Mouse (Mus musculus) MEL (cell line): ENCODE measurements at regions not wholly inside any gene's neighbourhood (a gene's known extent, or its start where the extent isn't known, plus 50 kb on each side); places are given as distances from the start of the nearest gene placed in this dataset.

ENCODE experiments used
- DNase-seq: peaks from one replicate; pipeline ENCODE4 v3.0.0; 2011; ENCODE audit warnings: low read depth, low spot score
- H3K27ac ChIP-seq: 2 replicates; pipeline ENCODE4 v1.5.1; 2012; ENCODE audit warnings: low read depth, mild to moderate bottlenecking, control low read depth, low read length, moderate library complexity; ENCODE audit not compliant: control insufficient read depth
- H3K27me3 ChIP-seq, 2 experiments: fragments of 150-350 bp in 1 of 2; sonication (generic) in 1 of 2; 2 replicates each; pipeline ENCODE4 v1.6.1; 2012; ENCODE audit warnings: low read length in 2 of 2, mild to moderate bottlenecking in 2 of 2, improper control_type of control experiment in 1 of 2, moderate library complexity in 1 of 2; ENCODE audit not compliant: insufficient read depth in 2 of 2, control insufficient read depth in 1 of 2
- H3K36me3 ChIP-seq, 2 experiments: 2 replicates each; pipeline ENCODE4 v1.6.1; 2012 to 2014; ENCODE audit warnings: low read length in 2 of 2, improper control_type of control experiment in 1 of 2, inconsistent platforms in 1 of 2, mild to moderate bottlenecking in 1 of 2; ENCODE audit not compliant: insufficient read depth in 2 of 2, control insufficient read depth in 1 of 2
- H3K4me1 ChIP-seq, 2 experiments: fragments of 150-350 bp in 1 of 2; sonication (generic) in 1 of 2; 2 replicates each; pipeline ENCODE4 v1.6.1; 2012; ENCODE audit warnings: low read length in 2 of 2, improper control_type of control experiment in 1 of 2, mild to moderate bottlenecking in 1 of 2; ENCODE audit not compliant: insufficient read depth in 2 of 2, control insufficient read depth in 1 of 2
- H3K4me3 ChIP-seq, 2 experiments: fragments of 150-350 bp in 1 of 2; sonication (generic) in 1 of 2; 2 replicates each; pipeline ENCODE4 v1.5.1; 2012; ENCODE audit warnings: low read depth in 2 of 2, low read length in 2 of 2, mild to moderate bottlenecking in 2 of 2, moderate library complexity in 2 of 2, control low read depth in 1 of 2, improper control_type of control experiment in 1 of 2; ENCODE audit not compliant: control insufficient read depth in 1 of 2, insufficient read depth in 1 of 2
- H3K79me2 ChIP-seq: 2 replicates; pipeline ENCODE4 v1.6.1; 2012; ENCODE audit warnings: mild to moderate bottlenecking, low read length, moderate library complexity; ENCODE audit not compliant: control insufficient read depth, poor library complexity, insufficient read depth
- H3K9ac ChIP-seq: 2 replicates; pipeline ENCODE4 v1.6.1; 2012; ENCODE audit warnings: low read depth, mild to moderate bottlenecking, control low read depth, low read length, moderate library complexity; ENCODE audit not compliant: control insufficient read depth, poor library complexity, severe bottlenecking
- H3K9me3 ChIP-seq: fragments of 150-350 bp; sonication (generic); replicated peaks from 2 replicates; pipeline ENCODE4 v1.6.1; 2012; ENCODE audit warnings: mild to moderate bottlenecking, low read length, improper control_type of control experiment, moderate library complexity; ENCODE audit not compliant: insufficient read depth
- BHLHE40 ChIP-seq: IDR thresholded peaks from 2 replicates; pipeline ENCODE4 v1.6.1; 2012; ENCODE audit warnings: low read depth, mild to moderate bottlenecking, inconsistent platforms, low read length, improper control_type of control experiment, borderline replicate concordance
- CHD1 ChIP-seq: IDR thresholded peaks from 2 replicates; pipeline ENCODE4 v1.6.1; 2012; ENCODE audit warnings: low read depth, mild to moderate bottlenecking, inconsistent platforms, low read length, improper control_type of control experiment
- E2F4 ChIP-seq: IDR thresholded peaks from 2 replicates; pipeline ENCODE4 v1.6.1; 2011; ENCODE audit warnings: low read depth, low read length, improper control_type of control experiment, borderline replicate concordance
- GABPA ChIP-seq: IDR thresholded peaks from 2 replicates; pipeline ENCODE4 v1.6.1; 2012; ENCODE audit warnings: low read depth, mild to moderate bottlenecking, inconsistent platforms, low read length, improper control_type of control experiment, moderate library complexity
- MAFK ChIP-seq: IDR thresholded peaks from 2 replicates; pipeline ENCODE4 v1.6.1; 2011; ENCODE audit warnings: low read depth, mild to moderate bottlenecking, low read length, improper control_type of control experiment, borderline replicate concordance
- MEF2A ChIP-seq: IDR thresholded peaks from 2 replicates; pipeline ENCODE4 v1.6.1; 2014; ENCODE audit warnings: low read depth, mild to moderate bottlenecking, inconsistent platforms, low read length, improper control_type of control experiment; ENCODE audit not compliant: poor library complexity, insufficient replicate concordance, severe bottlenecking; ENCODE audit errors: extremely low read depth
- POLR2AphosphoS5 ChIP-seq: IDR thresholded peaks from 2 replicates; pipeline ENCODE4 v1.6.1; 2012; ENCODE audit warnings: low read depth, borderline replicate concordance, mild to moderate bottlenecking, inconsistent platforms, low read length, moderate library complexity, mixed read lengths
- RAD21 ChIP-seq: IDR thresholded peaks from 2 replicates; pipeline ENCODE4 v1.6.1; 2011; ENCODE audit warnings: mild to moderate bottlenecking, low read depth, low read length, improper control_type of control experiment
- SMC3 ChIP-seq: IDR thresholded peaks from 2 replicates; pipeline ENCODE4 v1.6.1; 2011; ENCODE audit warnings: low read depth, low read length, improper control_type of control experiment
- TBP ChIP-seq: IDR thresholded peaks from 2 replicates; pipeline ENCODE4 v1.8.0; 2011; ENCODE audit warnings: low read depth, low read length, improper control_type of control experiment
- USF2 ChIP-seq, 2 experiments: IDR thresholded peaks; 2 replicates each; pipeline ENCODE4 v1.6.1; 2011 to 2012; ENCODE audit warnings: improper control_type of control experiment in 2 of 2, low read length in 2 of 2, borderline replicate concordance in 1 of 2, inconsistent platforms in 1 of 2, low read depth in 1 of 2, mild to moderate bottlenecking in 1 of 2; ENCODE audit not compliant: insufficient read depth in 1 of 2
- ZNF384 ChIP-seq: IDR thresholded peaks from 2 replicates; pipeline ENCODE4 v1.6.1; 2012; ENCODE audit warnings: low read depth, mild to moderate bottlenecking, inconsistent platforms, low read length, improper control_type of control experiment

DNA sequence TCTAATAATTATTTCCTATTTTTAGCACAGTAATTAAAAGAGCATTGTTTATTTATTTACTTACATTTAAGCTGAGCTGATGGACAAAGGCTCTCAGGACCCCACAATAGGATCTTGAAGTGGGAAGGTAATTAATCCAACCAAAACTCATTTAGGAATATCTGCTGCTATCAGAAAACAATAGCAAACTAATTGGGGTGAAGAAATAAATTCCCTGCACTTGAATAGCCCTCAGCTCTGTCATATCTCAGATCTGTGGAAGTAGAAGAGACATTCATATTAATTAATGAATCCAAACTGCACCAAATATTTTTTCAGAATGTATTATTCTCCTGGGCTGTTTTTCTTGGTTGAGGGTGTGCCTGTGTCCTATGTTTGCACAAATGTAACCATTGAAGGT lies 73.7 kb upstream of the Sema3e start:
- Histone ChIP-seq H3K9ac (no peak overlapping the region), H3K4me1 (no peaks in the 10 kb centered on the region), H3K27me3 (no peaks in the 10 kb centered on the region), H3K4me3 (no peak overlapping the region), H3K79me2 (no peaks in the 10 kb centered on the region), H3K36me3 (no peaks in the 10 kb centered on the region; a peak in 1 of 4 replicates), H3K27ac (no peak overlapping the region), H3K9me3 (no peaks in the 10 kb centered on the region)
- no peak for DNase-seq
- TF ChIP-seq SMC3: no peak
- no peak for TF ChIP-seq TBP
- TF ChIP-seq, all 39 proteins: peak for 0

DNA sequence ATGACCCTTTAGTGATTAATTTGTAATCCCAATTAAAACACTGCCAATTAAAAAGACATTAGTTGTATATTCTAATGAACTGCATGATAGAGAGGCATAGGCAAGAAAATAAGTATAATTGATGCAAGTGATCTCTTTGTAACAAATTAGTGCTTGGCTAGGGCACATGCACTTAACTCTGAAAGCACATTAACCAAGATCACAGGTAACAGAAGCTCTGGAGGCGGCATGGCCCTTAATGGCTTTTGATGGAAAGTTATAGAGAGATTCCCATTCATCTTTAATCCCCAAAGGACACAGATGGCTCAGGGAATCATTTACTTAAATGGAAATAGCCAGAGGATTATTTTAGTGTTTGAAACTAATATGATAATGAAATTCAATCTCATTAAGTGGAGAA lies 69.5 kb upstream of the Sema3e start:
- no peak for TF ChIP-seq MAFK
- DNase-seq: no peak

GRCm38 (mm10) chr5:13959575-13959974 lies 65.5 kb upstream of the Sema3e start:
- no peak for DNase-seq
- no peak overlapping the region for H3K9ac ChIP-seq
- H3K36me3 ChIP-seq: no peaks in the 10 kb centered on the region
- H3K79me2 ChIP-seq: no peaks in the 10 kb centered on the region
- no peaks in the 10 kb centered on the region for H3K27me3 ChIP-seq
- no peaks in the 10 kb centered on the region for H3K9me3 ChIP-seq
- H3K27ac ChIP-seq: no peak overlapping the region
- TF ChIP-seq USF2 (IDR thresholded peaks at IDR 0.05; ENCODE audit: borderline replicate concordance in 1 of 2, insufficient read depth in 1 of 2, low read depth in 1 of 2, low read length in 2 of 2): no peak
- no peak for TF ChIP-seq CHD1
- TF ChIP-seq SMC3: no peak
- H3K4me1 ChIP-seq: no peaks in the 10 kb centered on the region
- H3K4me3 ChIP-seq: no peak overlapping the region

More for the DNA sequence above, 69.5 kb upstream of the Sema3e start:
- Histone ChIP-seq H3K4me1 (no peaks in the 10 kb centered on the region), H3K4me3 (no peak overlapping the region), H3K36me3 (no peaks in the 10 kb centered on the region; a peak in 1 of 4 replicates), H3K27ac (no peak overlapping the region), H3K9me3 (no peaks in the 10 kb centered on the region), H3K79me2 (no peaks in the 10 kb centered on the region), H3K9ac (no peak overlapping the region), H3K27me3 (no peaks in the 10 kb centered on the region)

GRCm38 (mm10) chr5:13965901-13966300 lies 59.2 kb upstream of the Sema3e start:
- no peak for DNase-seq
- Histone ChIP-seq H3K4me1 (no peaks in the 10 kb centered on the region), H3K36me3 (no peaks in the 10 kb centered on the region), H3K9me3 (no peaks in the 10 kb centered on the region; the same call in 1 of the 2 replicates), H3K4me3 (no peak overlapping the region), H3K9ac (no peak overlapping the region), H3K79me2 (no peaks in the 10 kb centered on the region), H3K27me3 (no peaks in the 10 kb centered on the region), H3K27ac (no peak overlapping the region)
- TF ChIP-seq MEF2A: no peak
- no peak for TF ChIP-seq E2F4
- no peak for TF ChIP-seq RAD21
- TF ChIP-seq GABPA: no peak
- no peak for TF ChIP-seq POLR2AphosphoS5
- TF ChIP-seq BHLHE40: no peak
- no peak for TF ChIP-seq ZNF384
